In the genomic region with DNA sequence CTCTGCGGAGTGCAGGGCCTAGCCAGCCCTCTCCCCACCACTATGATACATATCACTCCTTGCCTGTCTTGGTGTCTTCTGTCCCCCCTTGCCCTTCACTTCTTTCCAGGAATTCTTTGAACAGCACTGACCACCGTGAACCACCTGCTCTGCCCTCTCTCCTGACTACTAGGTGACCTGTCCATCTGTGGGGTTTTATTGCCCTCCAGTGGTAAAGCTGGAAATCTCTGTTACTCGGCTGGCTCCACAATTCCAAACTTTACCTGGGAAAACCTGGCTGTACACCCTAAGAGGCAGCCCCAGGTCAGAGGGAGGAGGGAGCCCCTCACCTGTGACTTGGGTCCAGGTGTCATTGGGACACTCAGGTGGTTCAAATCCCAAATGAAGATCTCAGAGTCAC, we compare ENCODE assay signal across 16 mouse cellular contexts. TPM values are rescaled to one million over a fixed set of nuclear protein-coding genes. Genes with fewer than 3 reads are reported as not detected.
DNase-seq lines count a peak whose midpoint lies in the region; ATAC-seq and TF ChIP-seq lines count a peak whose summit lies in the region.
"Had no signal": no experiment of that assay in that cellular context is flagged by ENCODE, and none has a peak within 500 bp of the region (broad histone marks: within the 10 kb centered on the region; RNA-seq: fewer than 3 reads in every experiment).

No protein-coding gene starts in this region.

- 0 out of 2 replicates have a peak, but pooled peaks cover under 1% of the 10 kb centered on the region for H3K27me3 ChIP-seq in hindbrain, embryonic 15.5 days
- peaks cover 19% of the 10 kb centered on the region for H3K27me3 ChIP-seq in hindbrain, embryonic 12.5 days

- TF ChIP-seq CTCF in lung, adult 2 months (IDR thresholded peaks at IDR 0.05; ENCODE audit: insufficient read depth, low read length): peak; percentile 37; the same call in 1 of the 2 replicates

- DNase-seq in lung, adult 2 months: no peak
- DNase-seq in lung, postnatal 36 days: no peak
- peak; percentile 56 for DNase-seq in NIH3T3 (ENCODE audit: low read depth)
- peak; percentile 30 to 52 for DNase-seq in kidney, postnatal 4 days
- no peak for DNase-seq in adrenal gland, postnatal 36 days
- DNase-seq: heart, adult 18-20 months; right cerebral cortex, postnatal 4 days; thymus, adult 18-20 months had no signal

- no peaks in the 10 kb centered on the region for H3K36me3 ChIP-seq in hindbrain, embryonic 15.5 days
- no peaks in the 10 kb centered on the region for H3K36me3 ChIP-seq in hindbrain, embryonic 12.5 days

- no peak overlapping the region for H3K4me3 ChIP-seq in hindbrain, embryonic 15.5 days
- H3K4me3 ChIP-seq in hindbrain, embryonic 12.5 days: no peak overlapping the region
- H3K4me3 ChIP-seq in lung, adult 2 months (replicated peaks; ENCODE audit: extremely low read depth, low read depth, low read length): no peak overlapping the region
- H3K4me3 ChIP-seq: forebrain, embryonic 13.5 days had no signal

- 32% methylated on average over 3 of the region's 3 CpGs for WGBS in hindbrain, embryonic 15.5 days
- 31% methylated on average over 3 of the region's 3 CpGs for WGBS in hindbrain, embryonic 12.5 days
- 38% methylated on average over 3 of the region's 3 CpGs for WGBS in lung, adult 2 months

- H3K9ac ChIP-seq in hindbrain, embryonic 15.5 days: no peak overlapping the region
- H3K9ac ChIP-seq in hindbrain, embryonic 12.5 days: no peak overlapping the region
- H3K9ac ChIP-seq: forebrain, embryonic 13.5 days had no signal

- no peak overlapping the region for H3K27ac ChIP-seq in hindbrain, embryonic 15.5 days (replicated peaks)
- no peak overlapping the region for H3K27ac ChIP-seq in hindbrain, embryonic 12.5 days
- H3K27ac ChIP-seq: forebrain, embryonic 13.5 days; macrophage had no signal

- H3K4me1 ChIP-seq in hindbrain, embryonic 15.5 days (replicated peaks): no peaks in the 10 kb centered on the region
- no peaks in the 10 kb centered on the region for H3K4me1 ChIP-seq in hindbrain, embryonic 12.5 days
- H3K4me1 ChIP-seq in lung, adult 2 months (ENCODE audit: control insufficient read depth, insufficient read depth, low read length): no peaks in the 10 kb centered on the region
- H3K4me1 ChIP-seq: forebrain, embryonic 13.5 days had no signal

- no peaks in the 10 kb centered on the region for H3K9me3 ChIP-seq in hindbrain, embryonic 15.5 days
- H3K9me3 ChIP-seq in hindbrain, embryonic 12.5 days (replicated peaks): 0 out of 2 replicates have a peak, but pooled peaks cover 4% of the 10 kb centered on the region
- H3K9me3 ChIP-seq: forebrain, embryonic 13.5 days had no signal

- ATAC-seq in hindbrain, embryonic 15.5 days (ENCODE audit: low FRiP score, low read depth): peak; percentile 56; the same call in 1 of the 2 replicates
- ATAC-seq in hindbrain, embryonic 12.5 days (ENCODE audit: low FRiP score): no peak
- ATAC-seq in activated CD4-positive, CD25-positive, alpha-beta regulatory T cell, adult 4 months: no peak
- ATAC-seq: forebrain, embryonic 13.5 days had no signal

- no peak overlapping the region for H3K4me2 ChIP-seq in hindbrain, embryonic 15.5 days
- no peak overlapping the region for H3K4me2 ChIP-seq in hindbrain, embryonic 12.5 days (replicated peaks)
- H3K4me2 ChIP-seq: forebrain, embryonic 13.5 days had no signal

- no peak for TF ChIP-seq POLR2A in lung, adult 2 months (IDR thresholded peaks at IDR 0.05; ENCODE audit: borderline replicate concordance, extremely low read depth, low read depth, low read length)

RNA-seq across cellular contexts. Expression of gene Sec31b, which starts 10.3 kb away (rescaled TPM):
- 0.20 and 0.38 TPM in 2 replicates for polyA plus RNA-seq in hindbrain, embryonic 15.5 days (2015; fragmentation: Nextera tagmentation; extraction: Ambion mirVana)
- polyA plus RNA-seq in hindbrain, embryonic 12.5 days (2016; fragmentation: Nextera tagmentation; extraction: Ambion mirVana): 0.70 and 0.71 TPM in 2 replicates
- 3.6 TPM in 2 replicates for polyA plus RNA-seq in lung, adult 2 months (2012; rRNA removed)
- 1 to 10 TPM in 1 of 2 experiments, under 1 TPM in 1; 0.62 to 1.5 TPM for polyA plus RNA-seq in activated CD4-positive, CD25-positive, alpha-beta regulatory T cell, adult 4 months (2017; shearing (Covaris generic))
- total RNA-seq in adrenal gland, postnatal 36 days (2021): 1 to 10 TPM; 4.0 to 4.9 TPM

RNA-seq across cellular contexts. Expression of gene Gm20538, which starts 17.3 kb away (rescaled TPM):
- polyA plus RNA-seq in hindbrain, embryonic 15.5 days (2015; fragmentation: Nextera tagmentation; extraction: Ambion mirVana): not detected in 2 replicates
- not detected in 2 replicates for polyA plus RNA-seq in hindbrain, embryonic 12.5 days (2016; fragmentation: Nextera tagmentation; extraction: Ambion mirVana)
- polyA plus RNA-seq in lung, adult 2 months (2012; rRNA removed): not detected in 2 replicates
- 1 to 10 TPM in 1 of 2 experiments, not detected in 1; 2.1 TPM for polyA plus RNA-seq in activated CD4-positive, CD25-positive, alpha-beta regulatory T cell, adult 4 months (2017; shearing (Covaris generic))
- not detected for total RNA-seq in adrenal gland, postnatal 36 days (2021)
- total RNA-seq: adrenal gland, postnatal 4 days; ES-E14; heart, adult 18-20 months had no signal
- polyA plus RNA-seq: forebrain, embryonic 13.5 days; macrophage; neural tube, embryonic 11.5 days had no signal

RNA-seq across cellular contexts. Expression of gene Ndufb8, which starts 19.9 kb away (rescaled TPM):
- polyA plus RNA-seq in hindbrain, embryonic 15.5 days (2015; fragmentation: Nextera tagmentation; extraction: Ambion mirVana): 674 and 705 TPM in 2 replicates
- polyA plus RNA-seq in hindbrain, embryonic 12.5 days (2016; fragmentation: Nextera tagmentation; extraction: Ambion mirVana): 400 and 440 TPM in 2 replicates
- polyA plus RNA-seq in lung, adult 2 months (2012; rRNA removed): 251 and 363 TPM in 2 replicates
- 100 to 1,000 TPM; 300 to 321 TPM for polyA plus RNA-seq in activated CD4-positive, CD25-positive, alpha-beta regulatory T cell, adult 4 months (2017; shearing (Covaris generic))
- total RNA-seq in adrenal gland, postnatal 36 days (2021): 100 to 1,000 TPM; 628 to 645 TPM

RNA-seq across cellular contexts. Expression of gene Hif1an, which starts 27.3 kb away (rescaled TPM):
- polyA plus RNA-seq in hindbrain, embryonic 15.5 days (2015; fragmentation: Nextera tagmentation; extraction: Ambion mirVana): 23.6 and 24.8 TPM in 2 replicates
- 42.0 TPM in 2 replicates for polyA plus RNA-seq in hindbrain, embryonic 12.5 days (2016; fragmentation: Nextera tagmentation; extraction: Ambion mirVana)
- 15.2 and 27.0 TPM in 2 replicates for polyA plus RNA-seq in lung, adult 2 months (2012; rRNA removed)
- 10 to 100 TPM; 18.8 to 23.4 TPM for polyA plus RNA-seq in activated CD4-positive, CD25-positive, alpha-beta regulatory T cell, adult 4 months (2017; shearing (Covaris generic))
- 10 to 100 TPM; 27.9 to 28.7 TPM for total RNA-seq in adrenal gland, postnatal 36 days (2021)

RNA-seq across cellular contexts. Expression of gene Wnt8b, which starts 42.1 kb away (rescaled TPM):
- polyA plus RNA-seq in hindbrain, embryonic 15.5 days (2015; fragmentation: Nextera tagmentation; extraction: Ambion mirVana): 0.04 TPM in 1 of 2 replicates, not detected in the other
- polyA plus RNA-seq in hindbrain, embryonic 12.5 days (2016; fragmentation: Nextera tagmentation; extraction: Ambion mirVana): 0.87 and 0.93 TPM in 2 replicates
- not detected in 2 replicates for polyA plus RNA-seq in lung, adult 2 months (2012; rRNA removed)
- polyA plus RNA-seq in activated CD4-positive, CD25-positive, alpha-beta regulatory T cell, adult 4 months (2017; shearing (Covaris generic)): not detected
- under 1 TPM; 0.13 to 0.20 TPM for total RNA-seq in adrenal gland, postnatal 36 days (2021)
- total RNA-seq: heart, adult 18-20 months had no signal
- polyA plus RNA-seq: macrophage had no signal

Comparison
In these comparisons a context has a peak if more than half of its experiments do, and no peak if none do; other contexts are left out.
1. DNase-seq: peak in NIH3T3 (single experiment) and kidney, postnatal 4 days (2 of 2); none in lung, adult 2 months (single experiment), lung, postnatal 36 days (single experiment) and adrenal gland, postnatal 36 days (0 of 2).